Mouse (Mus musculus) gastrocnemius, postnatal 10 days (tissue): ENCODE data around the gene Srp54c. TPM values are rescaled to one million over a fixed set of nuclear protein-coding genes. Genes with fewer than 3 reads are reported as not detected.
A peak's percentile ranks its signal among the peaks of the same experiment; 100 is the strongest.
"Not testable (repeated sequence)": the region's sequence is repeated elsewhere in the genome, so short reads cannot be mapped to it uniquely, and the experiment has no call there.

ENCODE experiments used
- DNase-seq: peaks from one replicate; pipeline ENCODE4 v3.0.0; 2021; ENCODE audit warnings: mixed read lengths
- long read RNA-seq, 2 experiments: library from polyadenylated mRNA; stranded (forward); transcript quantifications; one replicate each; pipeline ENCODE4 v2.0.0; 2021
- total RNA-seq, 2 experiments: library from RNA; stranded (reverse); gene quantifications; 2 replicates each; pipeline ENCODE4 v1.2.3; 2021

Srp54c gene
- total RNA-seq: 10 to 100 TPM; 25.2 to 29.2 TPM
- long read RNA-seq, experiment 1, transcript Srp54c-202 (16 exons, 3,642 nt): major isoform, 18 of 22 reads
- long read RNA-seq, experiment 1, partial matches to known transcripts: 1 of 22 reads
- long read RNA-seq, experiment 1, other reads (novel, unspliced or antisense): 3 of 22 reads
- long read RNA-seq, experiment 2, transcript Srp54c-202 (16 exons, 3,642 nt): major isoform, 34 of 38 reads
- long read RNA-seq, experiment 2, partial matches to known transcripts: 1 of 38 reads
- long read RNA-seq, experiment 2, other reads (novel, unspliced or antisense): 3 of 38 reads

GRCm38 (mm10) chr12:55229626-55230519, at the start of gene Srp54c:
TSS of gene Srp54c (plus strand) at chr12:55230168.
- DNase-seq: not testable (repeated sequence)

- DNase-seq: not testable (repeated sequence)
Observed at GRCm38 (mm10) chr12:55187686-55188085, 42.3 kb upstream of the Srp54c start.

GRCm38 (mm10) chr12:55189127-55189526, 40.8 kb upstream of the Srp54c start:
- DNase-seq: not testable (repeated sequence)

GRCm38 (mm10) chr12:55199306-55199705, 30.7 kb upstream of the Srp54c start, which contains the start of gene 1700047I17Rik2:
TSS of gene 1700047I17Rik2 (plus strand) at chr12:55199592.
- not testable (repeated sequence) for DNase-seq

GRCm38 (mm10) chr12:55199799-55200198, 30.2 kb upstream of the Srp54c start:
- not testable (repeated sequence) for DNase-seq

- not testable (repeated sequence) for DNase-seq
Observed at GRCm38 (mm10) chr12:55212944-55213343, 17.0 kb upstream of the Srp54c start.

- DNase-seq: not testable (repeated sequence)
Observed at GRCm38 (mm10) chr12:55230520-55230861, 523 bp downstream of the Srp54c start.

GRCm38 (mm10) chr12:55242243-55242642, 12.3 kb downstream of the Srp54c start:
- not testable (repeated sequence) for DNase-seq

- not testable (repeated sequence) for DNase-seq
Observed at GRCm38 (mm10) chr12:55261950-55262349, 32.0 kb downstream of the Srp54c start.

- not testable (repeated sequence) for DNase-seq
Observed at GRCm38 (mm10) chr12:55263385-55263784, 33.4 kb downstream of the Srp54c start.

GRCm38 (mm10) chr12:55272243-55272642, 42.3 kb downstream of the Srp54c start:
- DNase-seq: no peak

GRCm38 (mm10) chr12:55277583-55277982, 47.6 kb downstream of the Srp54c start:
- DNase-seq: not testable (repeated sequence)

GRCm38 (mm10) chr12:55298112-55298511, 68.1 kb downstream of the Srp54c start:
- DNase-seq: no peak

GRCm38 (mm10) chr12:55299336-55299735, 69.4 kb downstream of the Srp54c start, which contains the start of gene 1110008L16Rik:
TSS of gene 1110008L16Rik (plus strand) at chr12:55299577.
- no peak for DNase-seq

GRCm38 (mm10) chr12:55300820-55301351, 70.9 kb downstream of the Srp54c start:
- no peak for DNase-seq

- no peak for DNase-seq
Observed at GRCm38 (mm10) chr12:55301472-55302300, 71.7 kb downstream of the Srp54c start.

- DNase-seq: peak; percentile 82
Observed at GRCm38 (mm10) chr12:55302485-55303441, 72.8 kb downstream of the Srp54c start, which contains the start of gene Ppp2r3c. TSS of gene Ppp2r3c (minus strand) at chr12:55302998.

GRCm38 (mm10) chr12:55306371-55306770, 76.4 kb downstream of the Srp54c start:
- no peak for DNase-seq

GRCm38 (mm10) chr12:55307566-55307965, 77.6 kb downstream of the Srp54c start:
- no peak for DNase-seq

GRCm38 (mm10) chr12:55308731-55309130, 78.8 kb downstream of the Srp54c start:
- no peak for DNase-seq
